11 mouse cellular contexts compared by ENCODE assay signal in genomic region chr19:29468941-29469685, GRCm38 (mm10). TPM values are rescaled to one million over a fixed set of nuclear protein-coding genes. Genes with fewer than 3 reads are reported as not detected.
DNase-seq lines count a peak whose midpoint lies in the region; ATAC-seq and TF ChIP-seq lines count a peak whose summit lies in the region.
"Had no signal": no experiment of that assay in that cellular context is flagged by ENCODE, and none has a peak within 500 bp of the region (broad histone marks: within the 10 kb centered on the region; RNA-seq: fewer than 3 reads in every experiment).

No protein-coding gene starts in this region.

- no peaks in the 10 kb centered on the region for H3K27me3 ChIP-seq in heart, embryonic 16.5 days (ENCODE audit: control insufficient read depth, insufficient read depth, low read length)
- no peaks in the 10 kb centered on the region for H3K27me3 ChIP-seq in liver, adult 2 months (ENCODE audit: control insufficient read depth, insufficient read depth, low read length)
- H3K27me3 ChIP-seq: hindbrain, embryonic 12.5 days had no signal

- H3K4me1 ChIP-seq in heart, embryonic 16.5 days (ENCODE audit: control insufficient read depth, insufficient read depth, low read length): peaks cover 42% of the 10 kb centered on the region
- H3K4me1 ChIP-seq in liver, adult 2 months (ENCODE audit: control insufficient read depth, insufficient read depth, low read length): peaks cover 5% of the 10 kb centered on the region; the same call in 1 of the 2 replicates

- no peak overlapping the region for H3K4me2 ChIP-seq in heart, embryonic 16.5 days (ENCODE audit: low read depth, low read length)
- H3K4me2 ChIP-seq: hindbrain, embryonic 12.5 days had no signal

- ATAC-seq in heart, embryonic 16.5 days (replicated peaks; ENCODE audit: extremely low read depth, insufficient read depth, low FRiP score): peak; percentile 56

- no peak for TF ChIP-seq CTCF in liver, adult 2 months (IDR thresholded peaks at IDR 0.05; ENCODE audit: low read depth, low read length)

- peak; percentile 34 for DNase-seq in ovary, postnatal 36 days (ENCODE audit: low spot score)
- DNase-seq in ovary, postnatal 14 days (ENCODE audit: low spot score): no peak
- DNase-seq in liver, adult 2 months (ENCODE audit: extremely low read depth, low read depth, low spot score): no peak
- DNase-seq in thymus, postnatal 14 days: no peak
- DNase-seq in spleen, postnatal 4 days (ENCODE audit: low spot score in 2 of 2): no peak
- no peak for DNase-seq in layer of hippocampus, postnatal 25 days (ENCODE audit: extremely low spot score in 1 of 2, low spot score in 1 of 2)
- DNase-seq in layer of hippocampus, adult 9-11 months: no peak

- H3K27ac ChIP-seq in heart, embryonic 16.5 days (ENCODE audit: low read length): peak overlapping the region; percentile 86
- H3K27ac ChIP-seq in liver, adult 2 months (replicated peaks; ENCODE audit: insufficient read depth, low read depth, low read length): peak overlapping the region; percentile 56
- H3K27ac ChIP-seq: hindbrain, embryonic 12.5 days; macrophage had no signal

- no peak overlapping the region for H3K4me3 ChIP-seq in heart, embryonic 16.5 days (ENCODE audit: low read length)
- no peak overlapping the region for H3K4me3 ChIP-seq in liver, adult 2 months (ENCODE audit: insufficient read depth, low read depth, low read length)
- H3K4me3 ChIP-seq: hindbrain, embryonic 12.5 days had no signal

- H3K36me3 ChIP-seq in heart, embryonic 16.5 days (ENCODE audit: control insufficient read depth, insufficient read depth): no peaks in the 10 kb centered on the region
- no peaks in the 10 kb centered on the region for H3K36me3 ChIP-seq in liver, adult 2 months (ENCODE audit: control insufficient read depth, insufficient read depth, low read length)
- H3K36me3 ChIP-seq: hindbrain, embryonic 12.5 days had no signal

- no peak for TF ChIP-seq POLR2A in liver, adult 2 months (IDR thresholded peaks at IDR 0.05; ENCODE audit: extremely low read depth, insufficient read depth, low read length)

- H3K79me2 ChIP-seq in liver, adult 2 months (ENCODE audit: control insufficient read depth, insufficient read depth, low read length): no peaks in the 10 kb centered on the region

- H3K9ac ChIP-seq in heart, embryonic 16.5 days (ENCODE audit: low read length): no peak overlapping the region
- H3K9ac ChIP-seq in liver, adult 2 months (ENCODE audit: low read depth, low read length): no peak overlapping the region
- H3K9ac ChIP-seq: hindbrain, embryonic 12.5 days had no signal

- 27% methylated on average over 10 of the region's 10 CpGs for WGBS in heart, embryonic 16.5 days
- WGBS in liver, adult 2 months: 62% methylated on average over 10 of the region's 10 CpGs

- H3K9me3 ChIP-seq in heart, embryonic 16.5 days (replicated peaks; ENCODE audit: control insufficient read depth, low read length): no peaks in the 10 kb centered on the region
- H3K9me3 ChIP-seq: hindbrain, embryonic 12.5 days had no signal

RNA-seq across cellular contexts. Expression of gene Ric1, which starts 53.0 kb away (rescaled TPM):
- 6.7 and 6.9 TPM in 2 replicates for polyA plus RNA-seq in heart, embryonic 16.5 days (2015; fragmentation: Nextera tagmentation; extraction: Ambion mirVana)
- total RNA-seq in liver, adult 2 months (2014; rRNA removed): 39.3 and 41.5 TPM in 2 replicates
- 4.7 and 5.4 TPM in 2 replicates for polyA plus RNA-seq in liver, adult 2 months (2012; rRNA removed)
- total RNA-seq in layer of hippocampus, postnatal 25 days (2021): 10 to 100 TPM; 40.9 to 47.7 TPM

RNA-seq across cellular contexts. Expression of gene Pdcd1lg2, which starts 58.4 kb away (rescaled TPM):
- 0.26 and 0.41 TPM in 2 replicates for polyA plus RNA-seq in heart, embryonic 16.5 days (2015; fragmentation: Nextera tagmentation; extraction: Ambion mirVana)
- 0.13 and 0.18 TPM in 2 replicates for total RNA-seq in liver, adult 2 months (2014; rRNA removed)
- 0.05 and 0.11 TPM in 2 replicates for polyA plus RNA-seq in liver, adult 2 months (2012; rRNA removed)
- total RNA-seq in layer of hippocampus, postnatal 25 days (2021): not detected
- total RNA-seq: ES-E14 had no signal
- polyA plus RNA-seq: hindbrain, embryonic 12.5 days had no signal
